9 mouse cellular contexts compared by ENCODE assay signal in the genomic region with DNA sequence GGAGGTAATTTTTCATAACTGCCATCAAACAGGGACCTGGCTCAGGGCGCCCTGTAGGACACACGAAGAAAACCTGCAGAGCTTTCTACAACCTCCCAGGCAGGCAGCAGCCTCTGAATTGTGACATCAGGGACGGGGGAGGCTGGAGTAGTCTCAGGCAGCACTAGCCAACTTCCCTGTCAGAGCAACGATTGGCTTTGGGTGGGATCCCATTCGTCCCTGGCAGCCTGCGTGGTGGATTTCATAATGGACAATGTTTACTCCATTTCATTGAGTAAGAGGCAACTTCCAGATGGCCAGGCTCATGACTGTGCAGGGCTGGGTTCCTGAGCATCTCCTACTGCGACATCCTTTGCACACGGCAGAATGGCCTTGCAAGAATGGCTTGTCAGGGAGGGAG. TPM values are rescaled to one million over a fixed set of nuclear protein-coding genes. Genes with fewer than 3 reads are reported as not detected.
A peak's percentile ranks its signal among the peaks of the same experiment; 100 is the strongest.
DNase-seq lines count a peak whose midpoint lies in the region; ATAC-seq and TF ChIP-seq lines count a peak whose summit lies in the region.
"Had no signal": no experiment of that assay in that cellular context is flagged by ENCODE, and none has a peak within 500 bp of the region (broad histone marks: within the 10 kb centered on the region; RNA-seq: fewer than 3 reads in every experiment).

No protein-coding gene starts in this region.

- H3K27me3 ChIP-seq in spleen, adult 2 months (ENCODE audit: control insufficient read depth, insufficient read depth, low read length) = no peaks in the 10 kb centered on the region
- no peaks in the 10 kb centered on the region for H3K27me3 ChIP-seq in liver, adult 2 months (ENCODE audit: control insufficient read depth, insufficient read depth, low read length)
- H3K27me3 ChIP-seq in midbrain, embryonic 11.5 days (ENCODE audit: control insufficient read depth, insufficient read depth, low read length) = no peaks in the 10 kb centered on the region
- H3K27me3 ChIP-seq: hindbrain, embryonic 15.5 days had no signal

- no peaks in the 10 kb centered on the region for H3K9me3 ChIP-seq in midbrain, embryonic 11.5 days (ENCODE audit: control insufficient read depth, low read length)
- H3K9me3 ChIP-seq: hindbrain, embryonic 15.5 days had no signal

- no peak for TF ChIP-seq POLR2A in spleen, adult 2 months (IDR thresholded peaks at IDR 0.05; ENCODE audit: low read depth, low read length)
- TF ChIP-seq POLR2A in liver, adult 2 months (IDR thresholded peaks at IDR 0.05; ENCODE audit: extremely low read depth, insufficient read depth, low read length) = peak; percentile 61; the same call in 1 of the 2 replicates

- no peak overlapping the region for H3K4me3 ChIP-seq in spleen, adult 2 months (ENCODE audit: extremely low read depth, insufficient read depth, insufficient read length)
- H3K4me3 ChIP-seq in liver, adult 2 months (ENCODE audit: insufficient read depth, low read depth, low read length) = peak overlapping the region; percentile 40; the same call in 1 of the 2 replicates
- H3K4me3 ChIP-seq in midbrain, embryonic 11.5 days (ENCODE audit: low read depth, low read length) = no peak overlapping the region
- H3K4me3 ChIP-seq: hindbrain, embryonic 15.5 days had no signal

- intact Hi-C loops in heart, postnatal 14 days (cut with DNase I) = no loop called here

- H3K27ac ChIP-seq in spleen, adult 2 months (ENCODE audit: insufficient read depth, low read length) = peak overlapping the region; percentile 52
- peak overlapping the region; percentile 90 for H3K27ac ChIP-seq in liver, adult 2 months (replicated peaks; ENCODE audit: insufficient read depth, low read depth, low read length)
- H3K27ac ChIP-seq in midbrain, embryonic 11.5 days (ENCODE audit: low read depth, low read length) = no peak overlapping the region
- H3K27ac ChIP-seq: hindbrain, embryonic 15.5 days had no signal

- H3K36me3 ChIP-seq in spleen, adult 2 months (ENCODE audit: control insufficient read depth, insufficient read depth, low read length) = peaks cover 3% of the 10 kb centered on the region
- peaks cover 12% of the 10 kb centered on the region for H3K36me3 ChIP-seq in liver, adult 2 months (ENCODE audit: control insufficient read depth, insufficient read depth, low read length)
- H3K36me3 ChIP-seq in midbrain, embryonic 11.5 days (ENCODE audit: control insufficient read depth, insufficient read depth, low read length) = no peaks in the 10 kb centered on the region
- H3K36me3 ChIP-seq: hindbrain, embryonic 15.5 days had no signal

- H3K4me1 ChIP-seq in spleen, adult 2 months (ENCODE audit: control insufficient read depth, insufficient read depth, insufficient read length) = peaks cover 7% of the 10 kb centered on the region; the same call in 1 of the 2 replicates
- H3K4me1 ChIP-seq in liver, adult 2 months (ENCODE audit: control insufficient read depth, insufficient read depth, low read length) = peaks cover 9% of the 10 kb centered on the region
- no peaks in the 10 kb centered on the region for H3K4me1 ChIP-seq in midbrain, embryonic 11.5 days (ENCODE audit: control insufficient read depth, insufficient read depth, low read length)
- H3K4me1 ChIP-seq: hindbrain, embryonic 15.5 days had no signal

- no peak for TF ChIP-seq CTCF in spleen, adult 2 months (IDR thresholded peaks at IDR 0.05; ENCODE audit: extremely low read depth, insufficient read depth, insufficient read length, insufficient replicate concordance)
- no peak for TF ChIP-seq CTCF in liver, adult 2 months (IDR thresholded peaks at IDR 0.05; ENCODE audit: low read depth, low read length)

- H3K4me2 ChIP-seq in midbrain, embryonic 11.5 days = no peak overlapping the region
- H3K4me2 ChIP-seq: hindbrain, embryonic 15.5 days had no signal

- no peaks in the 10 kb centered on the region for H3K79me2 ChIP-seq in liver, adult 2 months (ENCODE audit: control insufficient read depth, insufficient read depth, low read length)

- 71% methylated on average over 8 of the region's 8 CpGs for WGBS in spleen, adult 2 months
- 7% methylated on average over 8 of the region's 8 CpGs for WGBS in liver, adult 2 months
- WGBS in midbrain, embryonic 11.5 days = 80% methylated on average over 8 of the region's 8 CpGs

- peak overlapping the region; percentile 69 for H3K9ac ChIP-seq in liver, adult 2 months (ENCODE audit: low read depth, low read length)
- no peak overlapping the region for H3K9ac ChIP-seq in midbrain, embryonic 11.5 days (ENCODE audit: low read length)
- H3K9ac ChIP-seq: hindbrain, embryonic 15.5 days had no signal

- no peak for DNase-seq in spleen, adult 2 months (ENCODE audit: low read depth in 1 of 2, low spot score in 2 of 2)
- DNase-seq in spleen, adult 12 weeks (ENCODE audit: low spot score) = no peak
- peak; percentile 98 for DNase-seq in fibroblast of lung, adult 2 months (ENCODE audit: low read depth)
- DNase-seq in heart, postnatal 14 days = peak; percentile 81 to 82
- DNase-seq in liver, adult 2 months (ENCODE audit: extremely low read depth, low read depth, low spot score) = peak; percentile 98
- peak; percentile 72 for DNase-seq in ovary, postnatal 14 days (ENCODE audit: low spot score)
- no peak for DNase-seq in embryo, embryonic 10 days (ENCODE audit: low spot score)
- no peak for DNase-seq in midbrain, embryonic 11.5 days (ENCODE audit: low spot score, missing footprints)

- ATAC-seq in midbrain, embryonic 11.5 days (ENCODE audit: low FRiP score) = no peak

RNA-seq across cellular contexts. Expression of a gene that starts 21.6 kb away (rescaled TPM):
- polyA plus RNA-seq in spleen, adult 2 months (2012; rRNA removed) = 32.9 and 33.5 TPM in 2 replicates
- 1 to 10 TPM; 2.2 to 2.4 TPM for total RNA-seq in heart, postnatal 14 days (2021)
- 807 and 1,077 TPM in 2 replicates for total RNA-seq in liver, adult 2 months (2014; rRNA removed)
- polyA plus RNA-seq in liver, adult 2 months (2012; rRNA removed) = 826 and 1,028 TPM in 2 replicates
- 0.23 TPM in 1 of 2 replicates, not detected in the other for polyA plus RNA-seq in midbrain, embryonic 11.5 days (2014; fragmentation: Nextera tagmentation; extraction: Ambion mirVana)

RNA-seq across cellular contexts. Expression of a gene that starts 30.8 kb away (rescaled TPM):
- polyA plus RNA-seq in spleen, adult 2 months (2012; rRNA removed) = 60.8 and 66.5 TPM in 2 replicates
- 10 to 100 TPM; 43.4 to 57.3 TPM for total RNA-seq in heart, postnatal 14 days (2021)
- 78.0 and 106 TPM in 2 replicates for total RNA-seq in liver, adult 2 months (2014; rRNA removed)
- 179 and 444 TPM in 2 replicates for polyA plus RNA-seq in liver, adult 2 months (2012; rRNA removed)
- 7.9 and 11.4 TPM in 2 replicates for polyA plus RNA-seq in midbrain, embryonic 11.5 days (2014; fragmentation: Nextera tagmentation; extraction: Ambion mirVana)

RNA-seq across cellular contexts. Expression of a gene that starts 34.7 kb away (rescaled TPM):
- polyA plus RNA-seq in spleen, adult 2 months (2012; rRNA removed) = 3.4 and 4.6 TPM in 2 replicates
- total RNA-seq in heart, postnatal 14 days (2021) = 10 to 100 TPM in 1 of 2 experiments, 1 to 10 TPM in 1; 7.9 to 12.6 TPM
- 1.7 and 2.0 TPM in 2 replicates for total RNA-seq in liver, adult 2 months (2014; rRNA removed)
- 1.6 and 2.4 TPM in 2 replicates for polyA plus RNA-seq in liver, adult 2 months (2012; rRNA removed)
- 0.11 TPM in 1 of 2 replicates, not detected in the other for polyA plus RNA-seq in midbrain, embryonic 11.5 days (2014; fragmentation: Nextera tagmentation; extraction: Ambion mirVana)

RNA-seq across cellular contexts. Expression of a gene that starts 40.7 kb away (rescaled TPM):
- polyA plus RNA-seq in spleen, adult 2 months (2012; rRNA removed) = 62.7 and 62.8 TPM in 2 replicates
- 1 to 10 TPM in 1 of 2 experiments, under 1 TPM in 1; 0.84 to 6.1 TPM for total RNA-seq in heart, postnatal 14 days (2021)
- total RNA-seq in liver, adult 2 months (2014; rRNA removed) = 0.65 and 0.67 TPM in 2 replicates
- polyA plus RNA-seq in liver, adult 2 months (2012; rRNA removed) = 0.21 and 0.88 TPM in 2 replicates
- polyA plus RNA-seq in midbrain, embryonic 11.5 days (2014; fragmentation: Nextera tagmentation; extraction: Ambion mirVana) = 0.77 and 1.4 TPM in 2 replicates

Comparison
In these comparisons a context has a peak if more than half of its experiments do, and no peak if none do; other contexts are left out.
1. DNase-seq: peak in fibroblast of lung, adult 2 months (single experiment), heart, postnatal 14 days (2 of 2), liver, adult 2 months (single experiment) and ovary, postnatal 14 days (single experiment); none in spleen, adult 2 months (0 of 2), spleen, adult 12 weeks (single experiment), embryo, embryonic 10 days (single experiment) and midbrain, embryonic 11.5 days (single experiment).
2. RNA of a gene that starts 21.6 kb away (polyA plus RNA-seq): 826 to 1,028 TPM in liver, adult 2 months and 32.9 to 33.5 TPM in spleen, adult 2 months; 0.23 TPM in midbrain, embryonic 11.5 days; every median in the first group is over 10 times any median in the second.